In the genomic region with DNA sequence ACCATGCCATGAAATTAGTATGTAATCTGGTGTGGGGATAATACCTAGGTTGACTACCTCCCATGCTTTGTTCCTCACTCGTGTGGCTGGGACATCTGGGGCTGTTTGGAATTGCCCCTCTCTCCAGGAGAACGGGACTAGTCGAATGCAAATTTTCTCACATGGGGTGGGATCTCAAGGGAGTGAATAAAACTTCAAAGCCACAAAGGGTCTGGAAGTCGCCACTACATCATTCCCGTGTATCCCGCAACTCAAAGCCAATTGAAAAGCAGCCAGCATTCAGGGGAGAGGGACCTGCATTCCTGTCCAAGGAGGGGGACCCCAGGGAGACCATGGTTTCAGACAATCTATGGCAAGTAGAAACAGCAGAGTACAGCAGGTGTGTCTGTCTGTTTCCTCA, we compare ENCODE assay signal across 23 mouse cellular contexts. TPM values are rescaled to one million over a fixed set of nuclear protein-coding genes. Genes with fewer than 3 reads are reported as not detected.
DNase-seq lines count a peak whose midpoint lies in the region; ATAC-seq and TF ChIP-seq lines count a peak whose summit lies in the region.
"Had no signal": no experiment of that assay in that cellular context is flagged by ENCODE, and none has a peak within 500 bp of the region (broad histone marks: within the 10 kb centered on the region; RNA-seq: fewer than 3 reads in every experiment).

No protein-coding gene starts in this region.

- no peak for TF ChIP-seq EP300 in heart, adult 2 months (IDR thresholded peaks at IDR 0.05; ENCODE audit: insufficient read depth, low read depth, low read length)

- no peak overlapping the region for H3K27ac ChIP-seq in heart, adult 2 months
- H3K27ac ChIP-seq in midbrain, embryonic 11.5 days (ENCODE audit: low read depth, low read length), result no peak overlapping the region
- no peak overlapping the region for H3K27ac ChIP-seq in midbrain, embryonic 15.5 days

- H3K4me3 ChIP-seq in heart, adult 2 months, result no peak overlapping the region
- H3K4me3 ChIP-seq in midbrain, embryonic 11.5 days (ENCODE audit: low read depth, low read length), result no peak overlapping the region
- no peak overlapping the region for H3K4me3 ChIP-seq in midbrain, embryonic 15.5 days

- H3K79me2 ChIP-seq in heart, adult 2 months (replicated peaks; ENCODE audit: control insufficient read depth, insufficient read depth, low read length), result no peaks in the 10 kb centered on the region

- 69% methylated on average over 6 of the region's 6 CpGs for WGBS in heart, adult 2 months
- 51% methylated on average over 6 of the region's 6 CpGs for WGBS in midbrain, embryonic 11.5 days
- WGBS in midbrain, embryonic 15.5 days, result 39% methylated on average over 6 of the region's 6 CpGs

- H3K36me3 ChIP-seq in heart, adult 2 months (ENCODE audit: control insufficient read depth, insufficient read depth, low read length), result no peaks in the 10 kb centered on the region
- H3K36me3 ChIP-seq in midbrain, embryonic 11.5 days (ENCODE audit: control insufficient read depth, insufficient read depth, low read length), result no peaks in the 10 kb centered on the region
- H3K36me3 ChIP-seq in midbrain, embryonic 15.5 days (replicated peaks), result no peaks in the 10 kb centered on the region
- H3K36me3 ChIP-seq: G1E had no signal

- intact Hi-C loops in heart, adult 2 months (cut with DNase I), result no loop called here

- ATAC-seq in cerebellum, adult (ENCODE audit: insufficient number of reproducible peaks, low FRiP score, low TSS enrichment), result no peak
- ATAC-seq in midbrain, embryonic 11.5 days (ENCODE audit: low FRiP score), result no peak
- no peak for ATAC-seq in midbrain, embryonic 15.5 days (replicated peaks)
- ATAC-seq: activated CD4-positive, CD25-positive, alpha-beta regulatory T cell, adult 4 months; CD4-positive, CD25-positive, alpha-beta regulatory T cell, adult 4 months; Patski had no signal

- no peaks in the 10 kb centered on the region; the same call in 1 of the 2 replicates for H3K27me3 ChIP-seq in heart, adult 2 months (ENCODE audit: control insufficient read depth, insufficient read depth, low read length)
- 0 out of 2 replicates have a peak, but pooled peaks cover 3% of the 10 kb centered on the region for H3K27me3 ChIP-seq in midbrain, embryonic 11.5 days (ENCODE audit: control insufficient read depth, insufficient read depth, low read length)
- no peaks in the 10 kb centered on the region for H3K27me3 ChIP-seq in midbrain, embryonic 15.5 days (replicated peaks)
- H3K27me3 ChIP-seq: CH12.LX, Patski had no signal

- no peak overlapping the region for H3K4me2 ChIP-seq in midbrain, embryonic 11.5 days
- H3K4me2 ChIP-seq in midbrain, embryonic 15.5 days, result no peak overlapping the region

- TF ChIP-seq POLR2A in heart, adult 2 months (IDR thresholded peaks at IDR 0.05; ENCODE audit: insufficient read depth, low read depth, low read length), result no peak

- no peak overlapping the region for H3K9ac ChIP-seq in heart, adult 2 months (ENCODE audit: low read depth, low read length)
- no peak overlapping the region for H3K9ac ChIP-seq in midbrain, embryonic 11.5 days (ENCODE audit: low read length)
- H3K9ac ChIP-seq in midbrain, embryonic 15.5 days, result no peak overlapping the region

- H3K9me3 ChIP-seq in midbrain, embryonic 11.5 days (ENCODE audit: control insufficient read depth, low read length), result no peaks in the 10 kb centered on the region
- H3K9me3 ChIP-seq in midbrain, embryonic 15.5 days, result no peaks in the 10 kb centered on the region

- peaks cover 4% of the 10 kb centered on the region for H3K4me1 ChIP-seq in heart, adult 2 months (ENCODE audit: control insufficient read depth, insufficient read depth, low read length)
- no peaks in the 10 kb centered on the region for H3K4me1 ChIP-seq in midbrain, embryonic 11.5 days (ENCODE audit: control insufficient read depth, insufficient read depth, low read length)
- no peaks in the 10 kb centered on the region for H3K4me1 ChIP-seq in midbrain, embryonic 15.5 days

- DNase-seq in cerebellum, postnatal 10 days, result peak; percentile 31 to 41
- DNase-seq in heart, adult 11 months, result peak; percentile 81
- no peak for DNase-seq in heart, adult 2 months
- peak; percentile 26 for DNase-seq in midbrain, embryonic 11.5 days (ENCODE audit: low spot score, missing footprints)
- DNase-seq: adrenal gland, adult 2 months; adrenal gland, adult 8-10 months; adrenal gland, postnatal 10 days; adrenal gland, postnatal 14 days; adrenal gland, postnatal 25 days; adrenal gland, postnatal 36 days; B cell, adult 2 months; cerebellum, adult 11 months; cerebellum, adult 11-12 months; cerebellum, adult 18-20 months; cerebellum, adult 2 months had no signal

- no peak for TF ChIP-seq CTCF in heart, adult 2 months (IDR thresholded peaks at IDR 0.05)

RNA-seq across cellular contexts. Expression of gene Ror1, which starts 48.5 kb away (rescaled TPM):
- 1 to 10 TPM; 3.4 to 5.0 TPM for total RNA-seq in heart, adult 2 months (2021)
- 2.3 and 2.7 TPM in 2 replicates for polyA plus RNA-seq in heart, adult 2 months (2012; rRNA removed)
- 4.8 TPM in 2 replicates for polyA plus RNA-seq in midbrain, embryonic 11.5 days (2014; fragmentation: Nextera tagmentation; extraction: Ambion mirVana)
- 1.1 and 1.6 TPM in 2 replicates for polyA plus RNA-seq in midbrain, embryonic 15.5 days (2015; fragmentation: Nextera tagmentation; extraction: Ambion mirVana)
- total RNA-seq: CH12.LX, MEL had no signal
- polyA plus RNA-seq: activated CD4-positive, CD25-positive, alpha-beta regulatory T cell, adult 4 months; CD4-positive, CD25-positive, alpha-beta regulatory T cell, adult 4 months; G1E had no signal

Comparison
In these comparisons a context has a peak if more than half of its experiments do, and no peak if none do; other contexts are left out.
1. DNase-seq: peak in cerebellum, postnatal 10 days (2 of 2), heart, adult 11 months (single experiment) and midbrain, embryonic 11.5 days (single experiment); none in heart, adult 2 months (0 of 2).